Mouse (Mus musculus) gonadal fat pad, adult 2 months (tissue): ENCODE measurements around the gene Dynll2. TPM values are rescaled to one million over a fixed set of nuclear protein-coding genes. Genes with fewer than 3 reads are reported as not detected.

Experiments used
- DNase-seq: peaks from one replicate; pipeline ENCODE4 v3.0.0-alpha.2; 2012; ENCODE audit warnings: low read depth
- polyA plus RNA-seq: library from polyadenylated mRNA; depleted of rRNA; stranded (reverse); fragments of >200 nt; gene quantifications from 2 replicates; pipeline ENCODE4 v1.2.3, GENCODE M21; 2012; rRNA removed

Dynll2 gene
- 101 and 125 TPM in 2 replicates for polyA plus RNA-seq

DNA sequence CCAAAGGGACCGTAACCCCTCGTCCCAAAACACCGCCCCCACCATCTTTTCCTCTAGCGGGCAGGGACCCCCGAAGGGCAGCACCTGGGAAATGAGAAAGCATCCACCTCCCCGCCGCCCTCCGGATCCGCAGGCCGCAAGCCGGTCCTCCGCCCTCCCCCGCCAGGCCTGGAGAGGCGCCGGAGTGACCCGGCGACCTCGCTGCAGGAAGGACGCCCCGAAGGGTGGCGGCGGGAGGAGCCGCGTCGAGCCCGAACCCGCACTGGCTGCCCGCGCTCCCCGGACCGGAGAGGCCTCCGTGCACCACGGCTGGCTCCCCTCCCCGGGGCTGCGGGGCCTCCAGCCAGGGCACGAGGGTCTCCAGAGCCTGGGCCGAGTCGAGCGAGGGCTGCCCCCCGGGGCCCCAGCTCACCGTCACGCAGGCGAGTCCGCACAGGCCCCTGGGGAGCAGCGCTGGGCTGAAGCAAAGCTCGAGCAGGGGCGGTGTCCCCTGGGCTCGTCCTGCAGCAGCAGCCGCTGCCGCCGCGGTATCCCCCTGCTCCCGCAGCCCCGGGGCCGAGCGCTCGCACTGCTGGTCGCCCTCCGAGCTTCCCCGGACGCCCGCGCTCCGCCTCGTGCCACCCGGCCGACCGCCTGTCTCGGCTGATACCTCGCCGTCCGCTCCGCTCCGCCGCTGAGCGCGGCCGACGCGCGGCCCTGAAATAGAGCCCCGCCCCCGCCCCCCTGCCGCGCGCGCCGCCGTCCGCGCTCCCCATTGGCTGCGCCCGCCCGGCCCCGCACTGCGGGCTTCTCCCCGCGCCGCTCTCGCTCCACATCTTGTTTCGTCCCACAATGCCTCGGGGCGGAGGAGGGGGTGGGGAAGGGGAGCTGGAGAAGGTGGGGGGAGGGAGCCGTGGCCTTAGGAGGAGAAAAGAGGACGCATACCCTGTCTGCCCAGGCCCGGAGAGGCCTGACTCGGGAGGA lies at the start of gene Dynll2:
TSS of gene Dynll2 (minus strand) at position 703 of the 963 bp plus-strand sequence.
- DNase-seq: no peak

DNA sequence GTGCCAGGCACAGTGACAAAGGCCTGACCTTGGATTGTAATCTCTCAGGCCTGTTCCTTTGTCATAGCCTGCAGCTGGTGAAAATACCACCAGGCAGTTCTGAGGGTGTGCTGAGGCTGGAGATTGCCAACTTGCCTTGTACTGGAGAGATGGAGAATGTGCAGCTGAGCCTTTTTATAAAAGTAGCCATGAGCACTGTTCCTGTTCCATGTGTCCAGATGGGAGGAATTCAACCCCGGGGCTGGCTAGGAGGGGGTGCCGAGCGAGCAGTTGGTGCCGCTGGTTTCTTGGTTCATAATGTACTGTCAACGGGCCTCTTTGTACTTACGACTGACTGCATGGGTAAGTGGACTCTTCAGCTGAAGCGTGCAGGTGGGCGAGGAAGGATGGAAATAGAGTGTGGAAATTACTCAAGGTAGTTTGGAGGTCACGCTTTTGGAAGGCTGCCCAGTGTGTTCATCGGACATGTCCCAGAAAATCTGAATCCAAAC lies 49.5 kb upstream of the Dynll2 start:
- no peak for DNase-seq

- DNase-seq: no peak
These were observed 48.6 kb upstream of the Dynll2 start for GRCm38 (mm10) chr11:88035970-88036369.

- no peak for DNase-seq
These were observed 44.4 kb upstream of the Dynll2 start for GRCm38 (mm10) chr11:88031753-88032152.

DNA sequence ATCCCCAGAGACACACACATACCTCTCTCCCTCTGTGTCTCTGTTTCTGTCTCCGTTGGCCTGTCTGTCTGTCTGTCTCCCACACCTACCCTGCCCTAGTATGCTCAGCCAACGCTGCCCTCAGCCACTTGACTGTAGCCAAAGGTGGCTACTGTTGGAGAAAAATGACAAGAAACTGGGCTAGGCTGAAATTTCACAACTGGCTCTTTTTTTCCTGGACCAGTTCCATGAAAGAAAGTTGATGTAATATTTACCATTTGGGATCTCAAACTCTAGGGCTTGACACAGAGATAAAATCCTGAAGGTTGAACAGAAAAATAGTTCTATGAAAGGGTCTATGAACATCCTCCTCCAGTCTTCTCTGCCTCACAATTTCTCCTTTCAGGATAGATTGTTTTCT lies 43.5 kb upstream of the Dynll2 start:
- DNase-seq: no peak

GRCm38 (mm10) chr11:88030219-88030618 lies 42.9 kb upstream of the Dynll2 start:
- DNase-seq: no peak

DNA sequence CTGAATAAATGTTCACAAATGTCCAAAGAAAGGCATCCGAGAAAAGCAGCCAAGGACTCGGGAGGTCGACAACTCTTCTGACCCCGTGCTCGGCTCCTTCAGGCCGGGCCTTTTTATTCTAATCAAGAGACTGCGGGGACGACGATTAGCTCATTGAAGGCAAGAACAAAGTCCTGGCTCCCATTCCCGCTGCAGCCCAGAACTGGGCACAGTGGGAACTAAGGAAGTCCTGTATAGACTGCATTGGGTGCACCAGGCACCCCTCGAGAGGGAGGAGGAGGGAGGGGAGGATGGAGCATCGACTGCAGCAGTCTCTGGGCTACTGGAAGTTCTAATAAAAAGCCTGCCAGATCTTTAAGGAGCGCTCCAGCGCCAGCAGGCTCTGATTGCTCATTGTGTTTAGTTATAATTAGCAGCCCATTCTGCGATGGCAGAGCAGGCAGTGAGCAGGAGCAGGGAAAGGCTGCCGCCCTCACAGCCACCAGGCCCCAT lies 40.9 kb upstream of the Dynll2 start:
- no peak for DNase-seq

- no peak for DNase-seq
These were observed 40.2 kb upstream of the Dynll2 start for GRCm38 (mm10) chr11:88027391-88028035.

DNA sequence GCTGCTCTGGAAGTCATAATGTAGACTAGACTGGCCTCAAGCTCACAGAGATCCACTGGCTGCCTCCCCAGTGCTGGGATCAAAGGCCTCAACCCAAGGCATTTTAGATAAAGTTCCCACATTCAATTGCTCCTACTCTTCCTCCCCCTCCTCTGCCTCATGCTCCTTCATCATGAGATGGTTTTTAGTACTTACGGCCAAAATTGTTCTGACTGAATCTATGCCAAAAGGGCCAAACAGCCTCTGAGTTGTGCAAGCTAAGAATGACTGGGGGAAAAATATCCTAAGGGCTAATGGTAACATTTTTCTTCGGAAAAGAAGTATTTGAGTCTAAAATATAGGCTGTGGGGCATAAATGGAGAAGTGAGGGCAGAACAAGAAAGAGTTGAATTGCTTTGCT lies 36.6 kb upstream of the Dynll2 start:
- DNase-seq: no peak

- no peak for DNase-seq
These were observed 28.5 kb upstream of the Dynll2 start for GRCm38 (mm10) chr11:88015795-88016194.

GRCm38 (mm10) chr11:88015161-88015560 lies 27.8 kb upstream of the Dynll2 start:
- no peak for DNase-seq

DNA sequence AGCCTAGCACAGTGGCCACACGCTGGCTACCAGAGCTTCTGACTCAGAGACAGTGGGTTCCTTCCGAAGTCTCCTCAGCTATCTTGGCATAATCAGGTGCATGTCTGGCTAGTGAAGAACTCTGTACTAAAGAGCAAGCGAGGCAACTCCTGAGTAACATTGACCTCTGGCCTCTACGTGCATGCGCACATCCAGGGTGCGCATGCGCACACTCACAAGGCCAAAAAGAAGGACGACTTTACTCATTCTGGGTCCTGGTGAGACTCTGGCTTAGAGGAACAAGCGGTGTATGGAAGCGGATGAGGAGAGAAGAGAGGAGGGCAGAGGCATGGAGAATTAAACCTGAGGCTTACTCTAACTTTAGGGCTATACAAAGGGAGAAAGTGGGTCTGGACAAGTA lies 26.3 kb upstream of the Dynll2 start:
- no peak for DNase-seq

DNA sequence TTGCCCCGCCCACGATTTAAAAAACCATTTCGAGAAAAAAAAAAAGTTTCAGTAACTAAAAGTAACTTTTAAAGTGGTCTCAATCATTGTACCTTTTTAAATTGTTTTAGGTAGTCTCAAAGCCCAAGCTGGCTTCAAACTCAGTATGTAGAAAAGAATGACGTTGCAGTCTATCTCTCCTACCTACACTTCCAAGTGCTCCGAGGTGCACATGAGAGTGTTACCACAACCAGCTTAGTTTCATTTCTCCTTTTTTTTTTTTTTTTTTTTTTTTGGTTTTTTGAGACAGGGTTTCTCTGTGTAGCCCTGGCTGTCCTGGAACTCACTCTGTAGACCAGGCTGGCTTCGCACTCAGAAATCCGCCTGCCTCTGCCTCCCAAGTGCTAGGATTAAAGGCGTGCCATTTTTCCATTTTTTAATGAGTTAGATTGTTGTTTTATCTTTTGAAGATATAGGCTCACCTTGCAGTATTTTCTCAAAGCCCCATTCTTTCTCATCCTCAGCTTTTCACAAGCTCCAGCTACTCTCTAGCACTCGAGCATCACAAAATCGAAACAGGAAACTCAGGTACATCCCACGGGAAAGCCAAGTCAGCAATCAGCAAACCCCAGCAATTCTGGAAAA lies 25.4 kb upstream of the Dynll2 start:
- DNase-seq: no peak

GRCm38 (mm10) chr11:88011914-88012419 lies 24.6 kb upstream of the Dynll2 start:
- no peak for DNase-seq

- no peak for DNase-seq
These were observed 24.0 kb upstream of the Dynll2 start for GRCm38 (mm10) chr11:88011208-88011913.

DNA sequence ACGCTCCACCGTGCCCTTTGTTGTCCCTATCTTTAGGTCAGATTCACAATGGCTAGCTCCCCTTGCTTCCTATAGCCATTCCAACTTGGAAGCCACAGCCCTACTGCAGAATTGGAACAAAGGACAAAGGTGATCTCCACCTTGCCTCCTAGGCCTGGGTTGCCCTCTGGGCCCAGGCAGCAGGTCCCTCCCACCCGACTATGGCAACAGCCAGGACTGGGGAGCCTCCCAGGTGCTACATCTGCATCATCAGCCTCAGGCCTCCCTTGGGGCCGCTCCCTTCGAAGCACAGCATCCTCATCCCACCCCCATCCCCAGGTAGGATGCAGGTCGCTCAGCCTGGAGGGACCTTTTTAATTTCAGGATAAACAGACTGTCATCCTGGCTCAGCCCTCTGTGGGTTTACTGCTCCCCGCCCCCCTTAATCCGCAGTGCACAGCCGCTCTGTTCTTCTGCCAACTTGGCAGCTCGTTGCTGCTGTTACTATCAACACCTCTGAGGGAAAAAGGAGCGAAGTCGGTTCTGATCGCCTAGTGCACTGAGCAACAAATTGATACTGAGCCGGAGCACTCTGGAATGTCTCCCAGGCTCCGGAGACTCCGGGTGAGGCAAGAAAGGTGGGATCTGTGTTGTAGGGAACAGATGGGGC lies 22.3 kb upstream of the Dynll2 start:
- DNase-seq: no peak

GRCm38 (mm10) chr11:88008641-88009040 lies 21.3 kb upstream of the Dynll2 start:
- no peak for DNase-seq

DNA sequence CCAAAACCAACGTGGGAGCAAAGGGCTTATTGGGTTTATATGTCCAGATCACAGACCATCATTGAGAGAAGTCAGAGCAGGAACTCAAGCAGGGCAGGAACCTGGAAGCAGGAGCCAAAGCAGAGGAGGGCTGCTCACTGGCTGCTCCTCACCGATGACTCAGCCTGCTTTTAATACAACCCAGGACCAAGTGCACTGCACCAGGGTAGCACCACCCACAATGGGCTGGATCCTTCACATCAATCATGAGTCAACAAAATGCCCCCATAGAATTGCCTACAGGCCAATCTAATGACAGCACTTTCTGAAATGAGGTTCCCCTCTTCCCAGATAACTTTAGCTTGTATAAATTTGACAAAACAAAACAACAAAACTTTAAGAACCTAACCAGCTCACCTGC lies 16.8 kb upstream of the Dynll2 start:
- DNase-seq: no peak

DNA sequence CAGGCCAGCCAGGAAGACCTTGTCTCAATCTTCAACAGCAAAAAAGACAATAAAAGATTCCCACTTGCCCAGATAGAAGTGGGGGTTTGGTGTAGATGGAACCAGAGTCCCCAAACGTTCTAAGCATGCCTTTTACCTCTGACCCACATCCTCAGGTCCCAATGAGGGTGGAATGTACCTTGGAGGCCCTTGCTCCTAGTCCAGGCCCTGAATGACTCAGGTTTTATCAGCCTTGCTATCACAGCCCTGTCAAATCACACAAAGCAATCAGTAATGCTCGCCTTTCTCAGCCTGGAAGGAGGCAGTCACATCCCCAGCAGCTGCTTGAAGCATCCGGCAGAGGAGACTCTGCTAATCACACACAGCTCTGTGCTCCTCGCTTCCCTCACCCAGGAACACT lies 15.4 kb upstream of the Dynll2 start:
- no peak for DNase-seq

GRCm38 (mm10) chr11:87999751-88000150 lies 12.4 kb upstream of the Dynll2 start:
- DNase-seq: no peak

GRCm38 (mm10) chr11:87991806-87992205 lies 4.5 kb upstream of the Dynll2 start:
- DNase-seq: no peak
